Mouse (Mus musculus) embryonic fibroblast, embryonic 13.5 days (primary cell): Measurements from ENCODE around the gene Prox1.

Experiments
- CTCF ChIP-seq: IDR thresholded peaks from 2 replicates; pipeline ENCODE4 v1.5.1; 2011; ENCODE audit warnings: mild to moderate bottlenecking, control low read depth, low read length, moderate library complexity, borderline replicate concordance; ENCODE audit not compliant: insufficient read depth
- POLR2A ChIP-seq: IDR thresholded peaks from 2 replicates; pipeline ENCODE4 v1.6.1; 2011; ENCODE audit warnings: low read depth, mild to moderate bottlenecking, control low read depth, low read length, moderate library complexity

DNA sequence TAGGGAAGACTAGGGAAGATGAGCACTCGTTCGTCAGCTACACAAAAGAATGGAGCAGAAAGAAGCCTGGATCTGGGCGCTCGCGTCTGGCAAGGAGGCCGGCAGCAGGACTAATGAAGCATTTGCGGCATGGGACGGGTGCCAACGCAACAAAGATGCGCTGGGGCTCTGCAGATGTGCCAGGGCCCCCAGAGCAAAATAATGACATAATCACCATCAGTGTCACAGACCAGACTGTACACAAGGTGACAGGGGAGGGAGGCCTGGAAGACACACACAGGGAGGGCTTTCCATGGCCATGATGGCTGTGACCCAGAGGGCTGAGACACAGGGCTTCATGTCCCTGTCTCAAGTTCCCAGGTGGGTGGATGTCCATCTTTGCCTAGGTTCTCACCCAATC, 32.6 kb downstream of the Prox1 start:
- TF ChIP-seq POLR2A (no peak), CTCF (no peak)
